Mouse (Mus musculus): ENCODE measurements around the gene Sipa1.

DNA sequence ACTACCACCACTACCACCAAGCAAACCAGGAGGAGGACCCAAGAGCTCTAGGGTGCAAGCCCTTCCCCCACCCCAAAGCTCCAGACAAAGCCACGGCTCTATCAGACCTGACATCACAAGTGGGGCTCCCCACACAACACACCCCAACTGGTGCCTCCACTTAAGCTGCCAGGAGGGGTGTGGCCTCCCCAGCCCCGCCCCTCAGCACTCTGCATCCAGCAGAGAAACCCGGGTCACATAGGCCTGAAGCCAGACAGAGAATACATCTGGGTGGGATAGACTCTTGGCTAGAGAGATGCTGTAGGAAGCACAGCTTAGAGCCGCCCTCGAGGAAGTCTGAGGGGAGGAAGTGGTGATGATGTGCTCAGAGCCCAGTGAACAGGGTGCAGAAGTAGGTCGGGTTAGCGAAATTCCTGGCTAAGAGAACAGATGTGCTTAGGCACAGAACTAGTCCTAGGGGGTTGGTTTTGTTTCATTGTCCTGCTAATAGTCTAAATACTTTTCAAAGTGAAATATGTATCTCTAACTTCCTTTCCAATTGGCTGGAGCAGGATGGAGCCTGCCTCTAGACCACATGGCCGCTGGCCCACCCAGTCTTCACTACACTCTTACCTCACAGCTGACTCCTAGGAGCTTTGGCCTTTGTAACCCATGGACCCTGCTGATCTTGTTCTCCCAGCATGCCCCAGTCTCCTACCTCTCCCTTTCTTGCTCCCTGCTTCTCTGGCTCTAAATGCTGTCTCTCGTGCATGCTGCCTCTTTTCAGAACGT lies 41.5 kb upstream of the Sipa1 start:
- TF ChIP-seq CTCF (IDR thresholded peaks at IDR 0.05; ENCODE audit: low read depth, low read length), result no peak
- TF ChIP-seq POLR2A (IDR thresholded peaks at IDR 0.05; ENCODE audit: insufficient read depth, low read length), result peak; percentile 31
- no peak for TF ChIP-seq EP300 (IDR thresholded peaks at IDR 0.05; ENCODE audit: insufficient read depth, low read depth, low read length)
